Mouse (Mus musculus): ENCODE data around the gene Hmgb4. TPM values are rescaled to one million over a fixed set of nuclear protein-coding genes. Genes with fewer than 3 reads are reported as not detected.

Hmgb4 gene
- total RNA-seq (2017): not detected in 2 replicates

- no peak for ATAC-seq (replicated peaks in 1 of 2; ENCODE audit: insufficient read depth in 1 of 2, low FRiP score in 2 of 2, low TSS enrichment in 1 of 2, low read depth in 1 of 2, poor library complexity in 2 of 2, severe bottlenecking in 2 of 2)
Observed at GRCm38 (mm10) chr4:128260907-128261560, at the start of gene Hmgb4. Hmgb4 (minus strand) TSS chr4:128260957.

DNA sequence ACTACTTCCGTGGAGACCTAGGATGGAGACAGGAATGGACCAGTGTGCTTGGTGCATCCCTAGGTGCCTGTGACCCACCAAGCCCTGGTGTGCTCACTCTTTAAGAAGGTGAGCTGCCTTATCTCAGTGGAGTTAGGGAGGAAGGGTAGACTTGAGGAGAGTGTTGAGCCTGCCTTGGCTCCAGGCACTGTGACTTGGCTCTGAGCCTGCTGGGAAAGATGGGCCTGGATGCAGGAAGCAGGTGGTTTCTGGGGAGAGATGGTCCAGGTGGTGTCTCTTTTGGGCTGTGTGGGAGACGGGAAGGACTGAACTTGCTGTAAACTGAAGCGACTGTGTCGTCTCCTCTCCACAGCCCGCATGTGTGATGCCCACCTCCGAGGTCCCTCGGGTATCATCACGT, 45.3 kb upstream of the Hmgb4 start:
- ATAC-seq (replicated peaks in 1 of 2; ENCODE audit: insufficient read depth in 1 of 2, low FRiP score in 2 of 2, low TSS enrichment in 1 of 2, low read depth in 1 of 2, poor library complexity in 2 of 2, severe bottlenecking in 2 of 2): no peak

DNA sequence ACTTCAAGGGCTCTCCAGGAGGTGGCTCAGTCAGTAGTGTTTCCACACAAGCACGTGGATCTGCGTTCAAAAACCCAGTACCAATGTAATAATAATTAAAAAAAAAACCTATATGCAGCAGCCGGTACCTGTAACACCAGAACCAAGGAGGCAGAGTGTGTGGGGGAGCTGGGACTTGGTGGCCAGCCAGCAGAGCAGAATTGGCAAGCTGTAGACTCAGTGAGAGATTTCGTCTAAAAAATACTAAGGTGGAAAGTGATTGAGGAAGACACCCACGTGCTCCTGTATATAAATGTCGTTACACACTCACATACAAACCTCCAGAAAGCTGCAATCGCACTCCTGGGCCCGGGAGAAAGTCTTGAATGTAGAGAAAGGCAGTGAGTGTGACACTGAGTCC, 43.3 kb upstream of the Hmgb4 start:
- no peak for ATAC-seq (replicated peaks in 1 of 2; ENCODE audit: insufficient read depth in 1 of 2, low FRiP score in 2 of 2, low TSS enrichment in 1 of 2, low read depth in 1 of 2, poor library complexity in 2 of 2, severe bottlenecking in 2 of 2)

DNA sequence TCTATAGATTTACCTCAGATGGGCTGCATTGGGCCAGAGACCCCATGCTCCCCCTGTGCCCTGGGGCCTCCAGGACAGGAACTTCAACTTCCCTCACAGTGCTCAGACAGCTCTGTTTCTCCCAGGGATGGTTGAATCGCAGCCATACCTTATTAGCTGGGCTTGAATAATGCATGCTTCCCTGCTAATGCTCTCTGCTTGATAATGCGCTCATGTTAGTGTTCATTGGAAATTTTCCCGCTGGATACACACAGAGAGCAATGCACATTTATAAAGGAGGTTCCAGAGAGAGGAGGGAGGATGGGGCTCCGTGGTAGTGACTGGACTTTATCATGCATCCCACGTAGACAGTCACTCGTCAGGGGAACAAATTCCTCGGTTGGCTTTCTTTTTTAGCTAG, 27.3 kb upstream of the Hmgb4 start:
- ATAC-seq (replicated peaks in 1 of 2; ENCODE audit: insufficient read depth in 1 of 2, low FRiP score in 2 of 2, low TSS enrichment in 1 of 2, low read depth in 1 of 2, poor library complexity in 2 of 2, severe bottlenecking in 2 of 2): no peak

- ATAC-seq (replicated peaks in 1 of 2; ENCODE audit: insufficient read depth in 1 of 2, low FRiP score in 2 of 2, low TSS enrichment in 1 of 2, low read depth in 1 of 2, poor library complexity in 2 of 2, severe bottlenecking in 2 of 2): no peak
Observed at GRCm38 (mm10) chr4:128285009-128285408, 24.3 kb upstream of the Hmgb4 start.

GRCm38 (mm10) chr4:128275586-128275985, 14.8 kb upstream of the Hmgb4 start:
- ATAC-seq (replicated peaks in 1 of 2; ENCODE audit: insufficient read depth in 1 of 2, low FRiP score in 2 of 2, low TSS enrichment in 1 of 2, low read depth in 1 of 2, poor library complexity in 2 of 2, severe bottlenecking in 2 of 2): no peak

DNA sequence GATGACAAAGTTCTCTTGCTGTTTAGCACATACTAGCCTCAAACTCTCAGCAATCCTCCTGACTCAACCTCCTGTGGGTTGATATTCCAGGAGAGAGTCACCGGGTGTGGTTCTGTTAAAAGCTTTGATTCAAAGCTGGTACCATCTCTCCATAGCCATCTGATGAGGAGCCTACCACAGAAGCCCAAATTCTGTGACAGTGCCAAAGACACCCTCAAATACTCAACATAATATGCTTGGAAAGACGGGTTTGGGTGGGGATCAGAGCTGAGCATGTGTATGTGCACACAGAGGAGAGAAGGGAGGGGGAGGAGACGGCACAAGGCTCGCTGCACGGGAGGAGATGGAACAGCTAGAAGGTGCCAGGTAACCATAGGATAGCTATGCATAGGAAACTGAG, 14.4 kb upstream of the Hmgb4 start:
- no peak for ATAC-seq (replicated peaks in 1 of 2; ENCODE audit: insufficient read depth in 1 of 2, low FRiP score in 2 of 2, low TSS enrichment in 1 of 2, low read depth in 1 of 2, poor library complexity in 2 of 2, severe bottlenecking in 2 of 2)

DNA sequence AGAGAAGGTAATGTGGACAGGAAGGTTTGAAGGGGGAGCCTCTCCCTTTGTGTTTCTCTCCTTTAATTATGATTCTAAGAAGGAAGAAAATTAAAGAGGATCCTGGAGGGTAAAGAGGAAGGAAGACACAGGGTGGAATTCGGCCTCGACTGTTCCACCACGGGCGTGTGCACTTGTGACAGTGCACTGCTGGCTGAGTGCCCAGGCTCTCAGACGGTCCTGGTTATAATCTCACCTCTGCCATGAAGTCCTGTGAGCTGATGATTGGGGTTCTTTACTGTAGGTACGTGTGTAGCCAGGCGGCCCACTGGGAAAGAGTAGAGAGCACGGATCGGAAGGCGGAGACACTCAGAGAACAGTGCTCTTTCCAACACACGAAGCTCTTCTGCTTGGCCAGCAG, 12.4 kb upstream of the Hmgb4 start:
- no peak for ATAC-seq (replicated peaks in 1 of 2; ENCODE audit: insufficient read depth in 1 of 2, low FRiP score in 2 of 2, low TSS enrichment in 1 of 2, low read depth in 1 of 2, poor library complexity in 2 of 2, severe bottlenecking in 2 of 2)

DNA sequence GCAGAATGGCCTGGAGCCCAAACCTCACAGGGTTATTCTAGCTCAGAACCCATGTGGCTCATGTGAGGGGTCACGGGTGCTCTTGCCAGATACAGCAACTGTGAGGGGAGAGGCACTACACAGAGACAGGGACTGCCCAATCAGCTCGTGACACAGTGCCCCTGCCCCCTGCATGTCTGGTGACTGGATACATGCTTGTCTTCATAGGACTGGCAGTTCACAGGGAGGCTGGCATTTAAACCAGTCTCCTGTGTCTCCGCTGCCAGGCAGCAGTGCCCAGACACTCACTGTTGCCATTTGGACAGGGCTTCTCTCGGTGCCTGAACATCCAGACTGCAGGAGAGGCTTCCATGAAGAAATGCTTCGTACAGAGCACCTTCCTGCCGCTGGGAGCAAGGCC, 11.7 kb upstream of the Hmgb4 start:
- ATAC-seq (replicated peaks in 1 of 2; ENCODE audit: insufficient read depth in 1 of 2, low FRiP score in 2 of 2, low TSS enrichment in 1 of 2, low read depth in 1 of 2, poor library complexity in 2 of 2, severe bottlenecking in 2 of 2): no peak

GRCm38 (mm10) chr4:128270931-128271330, 10.2 kb upstream of the Hmgb4 start:
- no peak for ATAC-seq (replicated peaks in 1 of 2; ENCODE audit: insufficient read depth in 1 of 2, low FRiP score in 2 of 2, low TSS enrichment in 1 of 2, low read depth in 1 of 2, poor library complexity in 2 of 2, severe bottlenecking in 2 of 2)

DNA sequence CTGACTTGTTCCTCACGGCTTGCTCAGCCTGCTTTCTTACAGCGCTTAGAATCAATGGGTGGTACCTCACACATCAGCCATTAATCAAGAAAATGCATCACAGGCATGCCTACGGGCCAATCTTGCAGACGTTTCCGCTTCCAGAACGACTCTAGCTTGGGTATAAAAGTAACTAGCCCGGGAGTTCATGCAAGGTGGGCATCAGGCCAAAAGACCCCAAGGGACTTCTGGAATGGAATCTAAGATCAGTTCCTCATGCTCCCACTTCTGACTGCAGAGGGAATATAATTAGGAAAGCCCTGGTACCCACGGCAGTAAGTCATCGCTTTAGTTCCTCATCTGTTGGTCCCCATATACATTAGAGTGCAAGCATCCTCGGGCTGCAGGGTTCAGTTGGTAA, 9.4 kb upstream of the Hmgb4 start:
- no peak for ATAC-seq (replicated peaks in 1 of 2; ENCODE audit: insufficient read depth in 1 of 2, low FRiP score in 2 of 2, low TSS enrichment in 1 of 2, low read depth in 1 of 2, poor library complexity in 2 of 2, severe bottlenecking in 2 of 2)

DNA sequence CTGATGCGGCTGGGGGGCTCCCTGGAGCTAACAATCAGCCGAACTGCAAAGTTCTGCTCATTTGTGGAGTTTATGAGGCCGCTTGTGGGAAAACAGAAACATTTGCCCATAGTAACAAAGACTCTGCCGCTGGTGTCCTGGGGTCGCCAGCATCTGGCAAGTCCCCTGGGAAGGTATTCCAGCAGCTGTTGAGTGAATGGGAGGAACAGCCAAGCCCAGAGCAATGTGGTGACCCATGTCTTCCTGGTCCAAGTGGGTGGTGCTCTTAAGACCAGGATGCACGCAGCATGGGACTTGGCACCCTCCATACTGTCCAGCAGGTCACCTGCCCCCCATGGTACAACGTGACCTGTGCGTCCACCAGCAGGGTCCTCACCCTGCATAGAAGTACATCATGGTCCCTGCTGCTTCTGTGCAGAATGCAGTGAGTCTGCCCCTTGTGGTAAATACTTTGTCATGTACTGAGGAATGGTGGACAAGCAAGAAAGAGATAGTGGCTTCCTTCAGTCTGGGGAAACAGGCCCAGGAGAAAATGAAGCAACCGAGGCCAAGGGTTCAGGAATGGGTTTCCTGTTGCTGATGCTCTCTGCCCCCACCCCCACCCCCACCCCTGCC, 8.6 kb upstream of the Hmgb4 start:
- ATAC-seq (replicated peaks in 1 of 2; ENCODE audit: insufficient read depth in 1 of 2, low FRiP score in 2 of 2, low TSS enrichment in 1 of 2, low read depth in 1 of 2, poor library complexity in 2 of 2, severe bottlenecking in 2 of 2): no peak

GRCm38 (mm10) chr4:128265341-128265740, 4.6 kb upstream of the Hmgb4 start:
- no peak for ATAC-seq (replicated peaks in 1 of 2; ENCODE audit: insufficient read depth in 1 of 2, low FRiP score in 2 of 2, low TSS enrichment in 1 of 2, low read depth in 1 of 2, poor library complexity in 2 of 2, severe bottlenecking in 2 of 2)

- ATAC-seq (replicated peaks in 1 of 2; ENCODE audit: insufficient read depth in 1 of 2, low FRiP score in 2 of 2, low TSS enrichment in 1 of 2, low read depth in 1 of 2, poor library complexity in 2 of 2, severe bottlenecking in 2 of 2): no peak
Observed at GRCm38 (mm10) chr4:128264491-128264890, 3.7 kb upstream of the Hmgb4 start.

DNA sequence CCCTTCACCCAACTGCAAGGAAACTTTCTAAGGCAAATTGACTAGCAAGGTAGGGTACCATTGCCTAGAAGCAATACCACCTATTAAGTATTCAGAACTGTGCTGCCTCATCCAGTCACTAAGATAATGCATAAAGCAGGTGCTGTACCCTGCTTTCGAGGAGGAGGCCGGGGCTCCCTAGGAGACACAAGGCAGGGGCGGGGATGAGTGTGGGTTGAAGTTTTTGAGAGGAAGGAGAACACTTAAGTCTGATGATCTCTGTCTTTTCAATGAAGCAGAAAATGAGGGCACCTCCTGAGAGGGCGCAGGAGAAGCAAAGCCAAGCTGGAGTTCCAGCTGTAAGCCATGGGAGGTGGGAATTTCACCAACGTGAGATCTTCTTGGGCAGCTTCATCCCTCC, 1.5 kb downstream of the Hmgb4 start:
- ATAC-seq (replicated peaks in 1 of 2; ENCODE audit: insufficient read depth in 1 of 2, low FRiP score in 2 of 2, low TSS enrichment in 1 of 2, low read depth in 1 of 2, poor library complexity in 2 of 2, severe bottlenecking in 2 of 2): no peak

- ATAC-seq (replicated peaks in 1 of 2; ENCODE audit: insufficient read depth in 1 of 2, low FRiP score in 2 of 2, low TSS enrichment in 1 of 2, low read depth in 1 of 2, poor library complexity in 2 of 2, severe bottlenecking in 2 of 2): no peak
Observed at GRCm38 (mm10) chr4:128248676-128249075, 12.1 kb downstream of the Hmgb4 start.

- no peak for ATAC-seq (replicated peaks in 1 of 2; ENCODE audit: insufficient read depth in 1 of 2, low FRiP score in 2 of 2, low TSS enrichment in 1 of 2, low read depth in 1 of 2, poor library complexity in 2 of 2, severe bottlenecking in 2 of 2)
Observed at GRCm38 (mm10) chr4:128245201-128245600, 15.6 kb downstream of the Hmgb4 start.

- ATAC-seq (replicated peaks in 1 of 2; ENCODE audit: insufficient read depth in 1 of 2, low FRiP score in 2 of 2, low TSS enrichment in 1 of 2, low read depth in 1 of 2, poor library complexity in 2 of 2, severe bottlenecking in 2 of 2): no peak
Observed at GRCm38 (mm10) chr4:128241854-128242356, 18.9 kb downstream of the Hmgb4 start.

Measured in hematopoietic stem cell, adult 5-6 weeks (primary cell).